Mouse (Mus musculus) hindbrain, embryonic 15.5 days (tissue): Measurements from ENCODE around the gene Eras. TPM values are rescaled to one million over a fixed set of nuclear protein-coding genes. Genes with fewer than 3 reads are reported as not detected.
A peak's percentile ranks its signal among the peaks of the same experiment; 100 is the strongest.

Source experiments
- ATAC-seq: fragments of 200-750 bp; cut with Nextera tagmentation; 2 replicates; pipeline ENCODE4 v1.8.0; 2017; ENCODE audit warnings: low read depth, moderate number of reproducible peaks, moderate TSS enrichment; ENCODE audit not compliant: low FRiP score
- H3K27ac ChIP-seq: fragments of 300-500 bp; sonication (generic); replicated peaks from 2 replicates; pipeline ENCODE4 v1.5.1; 2015; ENCODE audit warnings: mild to moderate bottlenecking, inconsistent platforms
- H3K27me3 ChIP-seq: fragments of 300-500 bp; sonication (generic); 2 replicates; pipeline ENCODE4 v1.6.1; 2015; ENCODE audit warnings: control low read depth, inconsistent platforms
- H3K36me3 ChIP-seq: fragments of 300-500 bp; sonication (generic); 2 replicates; pipeline ENCODE4 v1.6.1; 2015; ENCODE audit warnings: control low read depth, inconsistent platforms
- H3K4me1 ChIP-seq: fragments of 300-500 bp; sonication (generic); replicated peaks from 2 replicates; pipeline ENCODE4 v1.6.1; 2015; ENCODE audit warnings: control low read depth, inconsistent platforms
- H3K4me2 ChIP-seq: fragments of 300-500 bp; sonication (generic); 2 replicates; pipeline ENCODE4 v1.6.1; 2015; ENCODE audit warnings: moderate library complexity, mild to moderate bottlenecking, inconsistent platforms
- H3K4me3 ChIP-seq: fragments of 300-500 bp; sonication (generic); 2 replicates; pipeline ENCODE4 v1.5.1; 2015; ENCODE audit warnings: mild to moderate bottlenecking, inconsistent platforms
- H3K9ac ChIP-seq: fragments of 300-500 bp; sonication (generic); 2 replicates; pipeline ENCODE4 v1.6.1; 2015; ENCODE audit warnings: inconsistent platforms
- H3K9me3 ChIP-seq: fragments of 300-500 bp; sonication (generic); 2 replicates; pipeline ENCODE4 v1.6.1; 2016; ENCODE audit warnings: control low read depth, inconsistent platforms
- WGBS: fragments of 180-500 bp; shearing (Covaris S2); methylation state at CpG from one replicate; pipeline ENCODE4 v1.1.7; 2015; 5-methylcytosine and 5-hydroxymethylcytosine counted together
- polyA plus RNA-seq: library from polyadenylated mRNA; unstranded; fragments of >200 nt; fragmentation: Nextera tagmentation; extraction: Ambion mirVana; gene quantifications from 2 replicates; pipeline ENCODE4 v1.2.1, GENCODE M21; 2015

Gene Eras
- polyA plus RNA-seq, 1 experiment from 2014 or later: 0.14 TPM

- Histone ChIP-seq H3K4me3 (no peak within 1 kb of the TSS), H3K27ac (no peak within 1 kb of the TSS), H3K27me3 (no peaks in the 10 kb centered on the region), H3K9me3 (no peaks in the 10 kb centered on the region), H3K4me1 (no peaks in the 10 kb centered on the region), H3K9ac (no peak within 1 kb of the TSS), H3K4me2 (no peak within 1 kb of the TSS), H3K36me3 (no peaks in the 10 kb centered on the region)
- WGBS: 81% methylated on average over 5 of the region's 5 CpGs
- ATAC-seq: no peak
Observed at GRCm38 (mm10) chrX:7907735-7908134, 20.7 kb downstream of the Eras start, which contains the start of gene Gm10491. Gm10491 (minus strand) TSS chrX:7907835.

GRCm38 (mm10) chrX:7904441-7904840 lies 24.0 kb downstream of the Eras start:
- peaks cover 8% of the 10 kb centered on the region; the same call in 1 of the 2 replicates for H3K4me1 ChIP-seq

GRCm38 (mm10) chrX:7898880-7899874 lies 29.2 kb downstream of the Eras start, which contains the start of the genes Pqbp1 and Timm17b:
Pqbp1 (minus strand) TSS chrX:7899269.
Timm17b (plus strand) TSS chrX:7899357.
- Histone ChIP-seq H3K9ac (peak within 1 kb of the TSS; percentile 60), H3K27ac (peak within 1 kb of the TSS; percentile 93), H3K4me2 (peak within 1 kb of the TSS; percentile 59), H3K4me3 (peak within 1 kb of the TSS; percentile 66), H3K27me3 (no peaks in the 10 kb centered on the region), H3K4me1 (peaks cover 17% of the 10 kb centered on the region), H3K9me3 (no peaks in the 10 kb centered on the region), H3K36me3 (peaks cover 13% of the 10 kb centered on the region)
- WGBS: 15% methylated on average over 61 of the region's 62 CpGs
- peak; percentile 98 for ATAC-seq

More at GRCm38 (mm10) chrX:7904441-7904840, 24.0 kb downstream of the Eras start:
- no peaks in the 10 kb centered on the region for H3K27me3 ChIP-seq
- no peak overlapping the region for H3K9ac ChIP-seq
- no peaks in the 10 kb centered on the region for H3K36me3 ChIP-seq
- H3K4me2 ChIP-seq: no peak overlapping the region
- H3K4me3 ChIP-seq: no peak overlapping the region
- no peak for ATAC-seq
- no peaks in the 10 kb centered on the region for H3K9me3 ChIP-seq
- no peak overlapping the region for H3K27ac ChIP-seq
- 90% methylated on average over 5 of the region's 5 CpGs for WGBS

- peaks cover 16% of the 10 kb centered on the region for H3K36me3 ChIP-seq
- WGBS: 40% methylated on average over 12 of the region's 13 CpGs
- peak overlapping the region; percentile 66 for H3K4me3 ChIP-seq
- H3K9ac ChIP-seq: peak overlapping the region; percentile 49
- H3K27me3 ChIP-seq: no peaks in the 10 kb centered on the region
- H3K9me3 ChIP-seq: no peaks in the 10 kb centered on the region
- ATAC-seq: no peak
- peaks cover 17% of the 10 kb centered on the region for H3K4me1 ChIP-seq
- peak overlapping the region; percentile 93 for H3K27ac ChIP-seq
- peak overlapping the region; percentile 59 for H3K4me2 ChIP-seq
Observed at GRCm38 (mm10) chrX:7898211-7898610, 30.2 kb downstream of the Eras start.

- Histone ChIP-seq H3K4me2 (peak within 1 kb of the TSS; percentile 58), H3K27ac (peak within 1 kb of the TSS; percentile 92), H3K27me3 (no peaks in the 10 kb centered on the region), H3K4me1 (peaks cover 16% of the 10 kb centered on the region; the same call in 1 of the 2 replicates), H3K9me3 (no peaks in the 10 kb centered on the region), H3K9ac (peak within 1 kb of the TSS; percentile 49), H3K4me3 (peak within 1 kb of the TSS; percentile 60), H3K36me3 (no peaks in the 10 kb centered on the region)
- peak; percentile 91 for ATAC-seq
- WGBS: 21% methylated on average over 49 of the region's 49 CpGs
Observed at GRCm38 (mm10) chrX:7883841-7884567, 44.4 kb downstream of the Eras start, which contains the start of gene Slc35a2. Slc35a2 (plus strand) TSS chrX:7884028.

GRCm38 (mm10) chrX:7879819-7880218 lies 48.6 kb downstream of the Eras start:
- ATAC-seq: peak; percentile 40

GRCm38 (mm10) chrX:7878495-7878894 lies 49.9 kb downstream of the Eras start:
- no peaks in the 10 kb centered on the region for H3K9me3 ChIP-seq
- H3K4me2 ChIP-seq: peak overlapping the region; percentile 84
- no peaks in the 10 kb centered on the region for H3K36me3 ChIP-seq
- peaks cover 15% of the 10 kb centered on the region; the same call in 1 of the 2 replicates for H3K4me1 ChIP-seq
- peak; percentile 63 for ATAC-seq
- H3K4me3 ChIP-seq: peak overlapping the region; percentile 58
- H3K9ac ChIP-seq: peak overlapping the region; percentile 66
- WGBS: 21% methylated on average over 21 of the region's 21 CpGs
- no peaks in the 10 kb centered on the region for H3K27me3 ChIP-seq
- peak overlapping the region; percentile 73 for H3K27ac ChIP-seq

More at GRCm38 (mm10) chrX:7879819-7880218, 48.6 kb downstream of the Eras start:
- Histone ChIP-seq H3K9me3 (no peaks in the 10 kb centered on the region), H3K4me2 (peak overlapping the region; percentile 84), H3K36me3 (no peaks in the 10 kb centered on the region), H3K4me1 (peaks cover 15% of the 10 kb centered on the region; the same call in 1 of the 2 replicates), H3K27me3 (no peaks in the 10 kb centered on the region), H3K27ac (0 out of 2 replicates have a peak overlapping the region, but pooled peaks have one; percentile 42), H3K4me3 (peak overlapping the region; percentile 58), H3K9ac (0 out of 2 replicates have a peak overlapping the region, but pooled peaks have one; percentile 7)
- 11% methylated on average over 11 of the region's 11 CpGs for WGBS

GRCm38 (mm10) chrX:7878007-7878419 lies 50.4 kb downstream of the Eras start, which contains the start of gene Pim2:
Pim2 (plus strand) TSS chrX:7878262.
- H3K4me1 ChIP-seq: peaks cover 15% of the 10 kb centered on the region; the same call in 1 of the 2 replicates
- 12% methylated on average over 37 of the region's 38 CpGs for WGBS
- no peaks in the 10 kb centered on the region for H3K9me3 ChIP-seq
- peak within 1 kb of the TSS; percentile 58 for H3K4me3 ChIP-seq
- ATAC-seq: peak; percentile 91
- peak within 1 kb of the TSS; percentile 84 for H3K4me2 ChIP-seq
- H3K36me3 ChIP-seq: no peaks in the 10 kb centered on the region
- H3K9ac ChIP-seq: peak within 1 kb of the TSS; percentile 66
- H3K27me3 ChIP-seq: no peaks in the 10 kb centered on the region
- H3K27ac ChIP-seq: peak within 1 kb of the TSS; percentile 73

Other genes starting within 250 kb of the Eras start
- gene Magix, start 247.4 kb downstream of the Eras start, polyA plus RNA-seq: 0.08 and 0.10 TPM in 2 replicates
- gene Gpkow, start 231.5 kb downstream of the Eras start, polyA plus RNA-seq: 43.0 and 46.8 TPM in 2 replicates
- gene Wdr45, start 214.3 kb downstream of the Eras start, polyA plus RNA-seq: 30.9 and 32.1 TPM in 2 replicates
- 1.9 TPM in 1 of 2 replicates, not detected in the other for gene Gm45208, start 206.4 kb downstream of the Eras start, polyA plus RNA-seq
- gene Praf2, start 200.2 kb downstream of the Eras start, polyA plus RNA-seq: 126 and 132 TPM in 2 replicates
- gene Ccdc120, start 177.7 kb downstream of the Eras start, polyA plus RNA-seq: 63.2 and 66.1 TPM in 2 replicates
- gene Tfe3, start 166.0 kb downstream of the Eras start, polyA plus RNA-seq: 24.1 and 25.5 TPM in 2 replicates
- gene Gripap1, start 138.8 kb downstream of the Eras start, polyA plus RNA-seq: 68.0 and 73.8 TPM in 2 replicates
- gene Kcnd1, start 106.3 kb downstream of the Eras start, polyA plus RNA-seq: 3.1 and 4.2 TPM in 2 replicates
- 48.1 and 48.3 TPM in 2 replicates for gene Otud5, start 87.2 kb downstream of the Eras start, polyA plus RNA-seq
- 24.8 and 25.8 TPM in 2 replicates for gene Pim2, start 50.3 kb downstream of the Eras start, polyA plus RNA-seq
- 45.7 and 47.7 TPM in 2 replicates for gene Slc35a2, start 44.6 kb downstream of the Eras start, polyA plus RNA-seq
- gene Pqbp1, start 29.3 kb downstream of the Eras start, polyA plus RNA-seq: 199 and 209 TPM in 2 replicates
- gene Timm17b, start 29.2 kb downstream of the Eras start, polyA plus RNA-seq: 155 and 158 TPM in 2 replicates
- gene Gm10491, start 20.8 kb downstream of the Eras start, polyA plus RNA-seq: not detected in 2 replicates
- not detected in 2 replicates for gene Gm10490, start 19.1 kb downstream of the Eras start, polyA plus RNA-seq
- gene Pcsk1n, start 8.8 kb downstream of the Eras start, polyA plus RNA-seq: 294 and 338 TPM in 2 replicates
- gene Hdac6, start 19.3 kb upstream of the Eras start, polyA plus RNA-seq: 68.0 and 73.6 TPM in 2 replicates
- gene Gata1, start 49.5 kb upstream of the Eras start, polyA plus RNA-seq: 0.22 TPM in 1 of 2 replicates, not detected in the other
- gene Glod5, start 89.9 kb upstream of the Eras start, polyA plus RNA-seq: 0.25 and 0.79 TPM in 2 replicates
- 40.5 and 40.6 TPM in 2 replicates for gene Suv39h1, start 146.2 kb upstream of the Eras start, polyA plus RNA-seq
- gene Was, start 161.9 kb upstream of the Eras start, polyA plus RNA-seq: 0.07 and 0.13 TPM in 2 replicates
- gene Wdr13, start 204.3 kb upstream of the Eras start, polyA plus RNA-seq: 60.2 and 65.5 TPM in 2 replicates
- gene Rbm3, start 217.3 kb upstream of the Eras start, polyA plus RNA-seq: 289 and 303 TPM in 2 replicates
- gene Tbc1d25, start 247.6 kb upstream of the Eras start, polyA plus RNA-seq: 22.7 and 25.7 TPM in 2 replicates